Mouse (Mus musculus) lung, postnatal 36 days (tissue): ENCODE data around the gene Smim9.

ENCODE experiments used
- DNase-seq: peaks from one replicate; pipeline ENCODE4 v3.0.0; 2022; ENCODE audit warnings: mixed read lengths

Gene Smim9

GRCm38 (mm10) chrX:75163670-75164069 lies at the start of gene Smim9:
Gene Smim9 (minus strand): TSS chrX:75163770.
- DNase-seq: no peak

- DNase-seq: peak; percentile 29
Observed at GRCm38 (mm10) chrX:75155576-75156243, 7.9 kb downstream of the Smim9 start.

- no peak for DNase-seq
Observed at GRCm38 (mm10) chrX:75152249-75152648, 11.3 kb downstream of the Smim9 start.

GRCm38 (mm10) chrX:75150304-75150703 lies 13.3 kb downstream of the Smim9 start:
- no peak for DNase-seq

GRCm38 (mm10) chrX:75148414-75148813 lies 15.2 kb downstream of the Smim9 start:
- no peak for DNase-seq

- peak; percentile 10 for DNase-seq
Observed at GRCm38 (mm10) chrX:75143124-75143555, 20.4 kb downstream of the Smim9 start.

GRCm38 (mm10) chrX:75138182-75138581 lies 25.4 kb downstream of the Smim9 start:
- DNase-seq: no peak

- DNase-seq: no peak
Observed at GRCm38 (mm10) chrX:75137729-75138128, 25.8 kb downstream of the Smim9 start.

- no peak for DNase-seq
Observed at GRCm38 (mm10) chrX:75136938-75137337, 26.6 kb downstream of the Smim9 start.

GRCm38 (mm10) chrX:75130467-75131160 lies 33.0 kb downstream of the Smim9 start, which contains the start of gene Mpp1:
Gene Mpp1 (minus strand): TSS chrX:75131016.
- peak; percentile 92 for DNase-seq

- no peak for DNase-seq
Observed at GRCm38 (mm10) chrX:75129474-75129873, 34.1 kb downstream of the Smim9 start.

- DNase-seq: peak; percentile 54
Observed at GRCm38 (mm10) chrX:75128333-75128980, 35.1 kb downstream of the Smim9 start.

GRCm38 (mm10) chrX:75126893-75127292 lies 36.7 kb downstream of the Smim9 start:
- no peak for DNase-seq

- DNase-seq: no peak
Observed at GRCm38 (mm10) chrX:75125606-75126005, 38.0 kb downstream of the Smim9 start.

GRCm38 (mm10) chrX:75115550-75115949 lies 48.0 kb downstream of the Smim9 start:
- DNase-seq: no peak

- no peak for DNase-seq
Observed at GRCm38 (mm10) chrX:75102293-75102692, 61.3 kb downstream of the Smim9 start.

GRCm38 (mm10) chrX:75098799-75099198 lies 64.8 kb downstream of the Smim9 start:
- DNase-seq: no peak

GRCm38 (mm10) chrX:75096163-75096770 lies 67.3 kb downstream of the Smim9 start:
- DNase-seq: peak; percentile 13
